In genomic region chr16:31655531-31655930, GRCm38 (mm10) we compare ENCODE assay signal across 10 mouse cellular contexts.
"Had no signal": no experiment of that assay in that cellular context is flagged by ENCODE, and none has a peak within 500 bp of the region (broad histone marks: within the 10 kb centered on the region; RNA-seq: fewer than 3 reads in every experiment).

No protein-coding gene starts in this region.

- H3K9ac ChIP-seq: liver, embryonic 13.5 days; liver, postnatal 0 days; lung, embryonic 15.5 days; midbrain, embryonic 12.5 days had no signal

- ATAC-seq: liver, postnatal 0 days had no signal

- H3K27ac ChIP-seq: left cerebral cortex, adult 2 months; limb, embryonic 10.5 days; liver, embryonic 13.5 days; lung, embryonic 15.5 days; midbrain, embryonic 12.5 days; stomach, postnatal 0 days had no signal

- H3K4me1 ChIP-seq: liver, embryonic 13.5 days had no signal

- H3K4me3 ChIP-seq: left cerebral cortex, adult 2 months; limb, embryonic 10.5 days; liver, embryonic 13.5 days; lung, embryonic 15.5 days; midbrain, embryonic 12.5 days had no signal

- H3K27me3 ChIP-seq: lung, embryonic 15.5 days; midbrain, embryonic 12.5 days had no signal

- H3K9me3 ChIP-seq: limb, embryonic 10.5 days; liver, embryonic 13.5 days; lung, embryonic 15.5 days; midbrain, embryonic 12.5 days had no signal

- DNase-seq: kidney, postnatal 25 days; liver, embryonic 13.5 days; liver, postnatal 0 days; thymus, adult 18-20 months; thymus, postnatal 25 days had no signal

- H3K4me2 ChIP-seq: liver, embryonic 13.5 days; lung, embryonic 15.5 days; midbrain, embryonic 12.5 days had no signal

- H3K36me3 ChIP-seq: limb, embryonic 10.5 days; liver, embryonic 13.5 days; lung, embryonic 15.5 days; midbrain, embryonic 12.5 days had no signal
